Comparison of ENCODE assay signal across 10 mouse cellular contexts in genomic region chr11:4900437-4900836, GRCm38 (mm10). TPM values are rescaled to one million over a fixed set of nuclear protein-coding genes. Genes with fewer than 3 reads are reported as not detected.
DNase-seq lines count a peak whose midpoint lies in the region; ATAC-seq and TF ChIP-seq lines count a peak whose summit lies in the region.
"Had no signal": no experiment of that assay in that cellular context is flagged by ENCODE, and none has a peak within 500 bp of the region (broad histone marks: within the 10 kb centered on the region; RNA-seq: fewer than 3 reads in every experiment).

No protein-coding gene starts in this region.

- peaks cover 25% of the 10 kb centered on the region; the same call in 1 of the 2 replicates for H3K36me3 ChIP-seq in hindbrain, postnatal 0 days (ENCODE audit: insufficient read depth, low read length)
- peaks cover 27% of the 10 kb centered on the region for H3K36me3 ChIP-seq in hindbrain, embryonic 16.5 days (ENCODE audit: control insufficient read depth, insufficient read depth, low read length)
- H3K36me3 ChIP-seq in heart, embryonic 12.5 days = peaks cover 50% of the 10 kb centered on the region

- H3K4me3 ChIP-seq in hindbrain, postnatal 0 days (ENCODE audit: low read length) = no peak overlapping the region
- no peak overlapping the region for H3K4me3 ChIP-seq in hindbrain, embryonic 16.5 days (ENCODE audit: low read length)
- H3K4me3 ChIP-seq in cortical plate, adult 2 months (ENCODE audit: insufficient read depth, low read length) = no peak overlapping the region
- no peak overlapping the region for H3K4me3 ChIP-seq in heart, embryonic 12.5 days
- H3K4me3 ChIP-seq: midbrain, embryonic 15.5 days had no signal

- no peaks in the 10 kb centered on the region for H3K4me1 ChIP-seq in hindbrain, postnatal 0 days (ENCODE audit: insufficient read depth, low read length)
- peaks cover 6% of the 10 kb centered on the region for H3K4me1 ChIP-seq in hindbrain, embryonic 16.5 days (ENCODE audit: control insufficient read depth, insufficient read depth, low read depth, low read length)
- peaks cover 2% of the 10 kb centered on the region; the same call in 1 of the 2 replicates for H3K4me1 ChIP-seq in cortical plate, adult 2 months (ENCODE audit: control insufficient read depth, insufficient read depth, low read length)
- peaks cover 5% of the 10 kb centered on the region for H3K4me1 ChIP-seq in heart, embryonic 12.5 days (replicated peaks)

- H3K9ac ChIP-seq in hindbrain, postnatal 0 days (replicated peaks; ENCODE audit: low read length) = no peak overlapping the region
- no peak overlapping the region for H3K9ac ChIP-seq in hindbrain, embryonic 16.5 days (ENCODE audit: low read depth, low read length)
- no peak overlapping the region for H3K9ac ChIP-seq in heart, embryonic 12.5 days
- H3K9ac ChIP-seq: midbrain, embryonic 15.5 days had no signal

- peak; percentile 69 for TF ChIP-seq CTCF in hindbrain, postnatal 0 days (IDR thresholded peaks at IDR 0.05; ENCODE audit: low read depth)
- TF ChIP-seq CTCF in cortical plate, adult 2 months (IDR thresholded peaks at IDR 0.05; ENCODE audit: extremely low read depth, insufficient read depth, low read length) = peak; percentile 48

- no peaks in the 10 kb centered on the region for H3K9me3 ChIP-seq in hindbrain, postnatal 0 days (ENCODE audit: low read length)
- H3K9me3 ChIP-seq in hindbrain, embryonic 16.5 days (ENCODE audit: control insufficient read depth, low read length) = no peaks in the 10 kb centered on the region
- H3K9me3 ChIP-seq in heart, embryonic 12.5 days (replicated peaks) = no peaks in the 10 kb centered on the region
- H3K9me3 ChIP-seq: midbrain, embryonic 15.5 days had no signal

- no peak overlapping the region for H3K27ac ChIP-seq in hindbrain, postnatal 0 days
- no peak overlapping the region for H3K27ac ChIP-seq in hindbrain, embryonic 16.5 days (ENCODE audit: low read depth, low read length)
- H3K27ac ChIP-seq in cortical plate, adult 2 months (ENCODE audit: insufficient read depth, low read length) = no peak overlapping the region
- H3K27ac ChIP-seq in heart, embryonic 12.5 days (ENCODE audit: poor library complexity, severe bottlenecking) = no peak overlapping the region
- H3K27ac ChIP-seq: midbrain, embryonic 15.5 days had no signal

- no peak overlapping the region for H3K4me2 ChIP-seq in hindbrain, postnatal 0 days (ENCODE audit: low read depth, low read length)
- no peak overlapping the region for H3K4me2 ChIP-seq in hindbrain, embryonic 16.5 days (ENCODE audit: low read length)
- H3K4me2 ChIP-seq in heart, embryonic 12.5 days = no peak overlapping the region
- H3K4me2 ChIP-seq: midbrain, embryonic 15.5 days had no signal

- TF ChIP-seq POLR2A in cortical plate, adult 2 months (IDR thresholded peaks at IDR 0.05; ENCODE audit: extremely low read depth, insufficient read depth, low read length) = no peak

- WGBS in hindbrain, postnatal 0 days = 64% methylated on average over 5 of the region's 5 CpGs
- WGBS in hindbrain, embryonic 16.5 days = 69% methylated on average over 5 of the region's 5 CpGs
- 72% methylated on average over 5 of the region's 5 CpGs for WGBS in heart, embryonic 12.5 days

- peak; percentile 65 for DNase-seq in hindbrain, postnatal 0 days (ENCODE audit: low spot score)
- DNase-seq in thymus, postnatal 14 days = peak; percentile 24
- no peak for DNase-seq in thymus, postnatal 10 days (ENCODE audit: low spot score in 2 of 2)
- DNase-seq in cerebellum, adult 11-12 months = no peak
- DNase-seq: cerebellum, adult 18-20 months had no signal

- no peak for ATAC-seq in hindbrain, postnatal 0 days
- no peak for ATAC-seq in hindbrain, embryonic 16.5 days
- ATAC-seq in inflammation-experienced regulatory T-cells, adult 6 months = no peak
- no peak for ATAC-seq in heart, embryonic 12.5 days (ENCODE audit: insufficient number of reproducible peaks, low FRiP score)
- ATAC-seq: midbrain, embryonic 15.5 days had no signal

- H3K27me3 ChIP-seq in hindbrain, postnatal 0 days (ENCODE audit: insufficient read depth, low read length) = no peaks in the 10 kb centered on the region
- no peaks in the 10 kb centered on the region for H3K27me3 ChIP-seq in hindbrain, embryonic 16.5 days (replicated peaks; ENCODE audit: control insufficient read depth, insufficient read depth, low read length)
- no peaks in the 10 kb centered on the region for H3K27me3 ChIP-seq in heart, embryonic 12.5 days (replicated peaks)
- H3K27me3 ChIP-seq: midbrain, embryonic 15.5 days had no signal

RNA-seq across cellular contexts. Expression of gene Thoc5, which starts 5.3 kb away (rescaled TPM):
- total RNA-seq in hindbrain, postnatal 0 days (2014; rRNA removed) = 30.3 and 37.8 TPM in 2 replicates
- polyA plus RNA-seq in hindbrain, postnatal 0 days (2015; fragmentation: Nextera tagmentation; extraction: Ambion mirVana) = 36.5 and 38.1 TPM in 2 replicates
- 45.2 and 49.5 TPM in 2 replicates for polyA plus RNA-seq in hindbrain, embryonic 16.5 days (2015; fragmentation: Nextera tagmentation; extraction: Ambion mirVana)
- 46.4 and 48.1 TPM in 2 replicates for polyA plus RNA-seq in cortical plate, adult 2 months (2012; rRNA removed)
- polyA plus RNA-seq in inflammation-experienced regulatory T-cells, adult 6 months (2017; shearing (Covaris generic)) = 10 to 100 TPM; 32.7 to 43.7 (median 36.2) TPM
- polyA plus RNA-seq in heart, embryonic 12.5 days (2016; fragmentation: Nextera tagmentation; extraction: Ambion mirVana) = 28.8 and 29.6 TPM in 2 replicates

RNA-seq across cellular contexts. Expression of gene Nipsnap1, which starts 26.7 kb away (rescaled TPM):
- 118 and 140 TPM in 2 replicates for total RNA-seq in hindbrain, postnatal 0 days (2014; rRNA removed)
- 114 and 116 TPM in 2 replicates for polyA plus RNA-seq in hindbrain, postnatal 0 days (2015; fragmentation: Nextera tagmentation; extraction: Ambion mirVana)
- 131 and 134 TPM in 2 replicates for polyA plus RNA-seq in hindbrain, embryonic 16.5 days (2015; fragmentation: Nextera tagmentation; extraction: Ambion mirVana)
- polyA plus RNA-seq in cortical plate, adult 2 months (2012; rRNA removed) = 77.7 and 84.0 TPM in 2 replicates
- 10 to 100 TPM; 39.9 to 64.8 (median 57.5) TPM for polyA plus RNA-seq in inflammation-experienced regulatory T-cells, adult 6 months (2017; shearing (Covaris generic))
- polyA plus RNA-seq in heart, embryonic 12.5 days (2016; fragmentation: Nextera tagmentation; extraction: Ambion mirVana) = 35.8 and 36.1 TPM in 2 replicates

RNA-seq across cellular contexts. Expression of gene Nefh, which starts 47.4 kb away (rescaled TPM):
- 46.6 and 60.3 TPM in 2 replicates for total RNA-seq in hindbrain, postnatal 0 days (2014; rRNA removed)
- 21.7 and 22.5 TPM in 2 replicates for polyA plus RNA-seq in hindbrain, postnatal 0 days (2015; fragmentation: Nextera tagmentation; extraction: Ambion mirVana)
- polyA plus RNA-seq in hindbrain, embryonic 16.5 days (2015; fragmentation: Nextera tagmentation; extraction: Ambion mirVana) = 11.9 and 14.3 TPM in 2 replicates
- 33.5 and 35.3 TPM in 2 replicates for polyA plus RNA-seq in cortical plate, adult 2 months (2012; rRNA removed)
- polyA plus RNA-seq in inflammation-experienced regulatory T-cells, adult 6 months (2017; shearing (Covaris generic)) = 1 to 10 TPM; 6.4 to 7.0 (median 6.4) TPM
- 0.58 and 0.66 TPM in 2 replicates for polyA plus RNA-seq in heart, embryonic 12.5 days (2016; fragmentation: Nextera tagmentation; extraction: Ambion mirVana)

RNA-seq across cellular contexts. Expression of gene Nf2, which starts 51.1 kb away (rescaled TPM):
- total RNA-seq in hindbrain, postnatal 0 days (2014; rRNA removed) = 93.1 and 97.6 TPM in 2 replicates
- 55.5 and 57.4 TPM in 2 replicates for polyA plus RNA-seq in hindbrain, postnatal 0 days (2015; fragmentation: Nextera tagmentation; extraction: Ambion mirVana)
- 68.1 and 74.8 TPM in 2 replicates for polyA plus RNA-seq in hindbrain, embryonic 16.5 days (2015; fragmentation: Nextera tagmentation; extraction: Ambion mirVana)
- polyA plus RNA-seq in cortical plate, adult 2 months (2012; rRNA removed) = 60.5 and 65.6 TPM in 2 replicates
- 10 to 100 TPM; 18.7 to 22.5 (median 19.3) TPM for polyA plus RNA-seq in inflammation-experienced regulatory T-cells, adult 6 months (2017; shearing (Covaris generic))
- polyA plus RNA-seq in heart, embryonic 12.5 days (2016; fragmentation: Nextera tagmentation; extraction: Ambion mirVana) = 50.7 and 51.7 TPM in 2 replicates

Comparison
In these comparisons a context has a peak if more than half of its experiments do, and no peak if none do; other contexts are left out.
1. DNase-seq: peak in hindbrain, postnatal 0 days (single experiment) and thymus, postnatal 14 days (single experiment); none in thymus, postnatal 10 days (0 of 2) and cerebellum, adult 11-12 months (single experiment).